Mouse (Mus musculus) ES-CJ7 (cell line): Measurements from ENCODE around the gene Irgq.

Experiments used
- DNase-seq: peaks from one replicate; pipeline ENCODE4 v3.0.0; 2011; ENCODE audit warnings: low read depth, low spot score

Irgq gene

GRCm38 (mm10) chr7:24512355-24512754 lies 18.1 kb upstream of the Irgq start, which contains the start of gene AC161166.1:
AC161166.1 (minus strand) TSS chr7:24512455.
- no peak for DNase-seq

GRCm38 (mm10) chr7:24516319-24516718 lies 14.2 kb upstream of the Irgq start:
- peak; percentile 92 for DNase-seq

GRCm38 (mm10) chr7:24517077-24517476 lies 13.4 kb upstream of the Irgq start:
- DNase-seq, result peak; percentile 97

GRCm38 (mm10) chr7:24517654-24518053 lies 12.8 kb upstream of the Irgq start:
- no peak for DNase-seq

- DNase-seq, result peak; percentile 77
Observed at GRCm38 (mm10) chr7:24519130-24519529, 11.4 kb upstream of the Irgq start.

GRCm38 (mm10) chr7:24520054-24520453 lies 10.4 kb upstream of the Irgq start:
- DNase-seq, result peak; percentile 65

- no peak for DNase-seq
Observed at GRCm38 (mm10) chr7:24522805-24523204, 7.7 kb upstream of the Irgq start.

GRCm38 (mm10) chr7:24523723-24524122 lies 6.8 kb upstream of the Irgq start:
- no peak for DNase-seq

- DNase-seq, result peak; percentile 76
Observed at GRCm38 (mm10) chr7:24524978-24525377, 5.5 kb upstream of the Irgq start.

- no peak for DNase-seq
Observed at GRCm38 (mm10) chr7:24525686-24526420, 4.6 kb upstream of the Irgq start.

GRCm38 (mm10) chr7:24528861-24529260 lies 1.6 kb upstream of the Irgq start:
- DNase-seq, result no peak

GRCm38 (mm10) chr7:24529580-24529979 lies 909 bp upstream of the Irgq start:
- DNase-seq, result no peak

GRCm38 (mm10) chr7:24531211-24531971 lies 902 bp downstream of the Irgq start:
- peak; percentile 69 for DNase-seq

GRCm38 (mm10) chr7:24533031-24533571 lies 2.6 kb downstream of the Irgq start:
- peak; percentile 41 for DNase-seq

- DNase-seq, result no peak
Observed at GRCm38 (mm10) chr7:24533806-24534205, 3.3 kb downstream of the Irgq start.

GRCm38 (mm10) chr7:24534301-24534700 lies 3.8 kb downstream of the Irgq start:
- DNase-seq, result peak; percentile 79

- no peak for DNase-seq
Observed at GRCm38 (mm10) chr7:24537081-24537480, 6.6 kb downstream of the Irgq start.

GRCm38 (mm10) chr7:24537591-24537990 lies 7.1 kb downstream of the Irgq start:
- no peak for DNase-seq

GRCm38 (mm10) chr7:24538154-24538553 lies 7.7 kb downstream of the Irgq start:
- DNase-seq, result no peak

GRCm38 (mm10) chr7:24538701-24539100 lies 8.2 kb downstream of the Irgq start:
- DNase-seq, result peak; percentile 65

GRCm38 (mm10) chr7:24539686-24540085 lies 9.2 kb downstream of the Irgq start:
- no peak for DNase-seq

GRCm38 (mm10) chr7:24544506-24544905 lies 14.0 kb downstream of the Irgq start:
- DNase-seq, result peak; percentile 83
